Mouse (Mus musculus): ENCODE data around the gene Agap2.

DNA sequence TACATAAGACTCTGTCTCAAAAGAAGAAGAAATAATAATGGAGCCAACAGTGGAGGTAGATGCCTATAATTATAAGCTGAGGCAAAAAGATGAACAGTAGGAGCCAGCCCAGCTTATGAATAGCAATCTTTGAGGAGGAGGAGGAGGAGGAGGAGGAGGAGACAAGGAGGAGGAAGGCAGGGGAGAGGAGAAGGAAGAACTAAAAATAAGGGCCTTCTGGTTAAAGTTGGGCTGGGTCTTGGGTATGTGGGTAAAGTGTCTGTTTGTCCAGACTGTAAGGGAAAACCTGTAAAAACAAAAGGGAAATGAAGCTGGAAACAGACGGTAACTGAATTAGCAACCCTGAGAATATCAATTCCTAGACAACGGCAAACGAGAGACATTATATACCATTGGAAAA, 46.9 kb downstream of the Agap2 start:
- TF ChIP-seq POLR2A (IDR thresholded peaks at IDR 0.05; ENCODE audit: borderline replicate concordance, extremely low read depth, insufficient read depth, insufficient read length, poor library complexity, severe bottlenecking) (no peak), CTCF (IDR thresholded peaks at IDR 0.05; ENCODE audit: borderline replicate concordance, extremely low read depth, insufficient read depth, insufficient read length) (no peak)

Measured in brain, embryonic 14.5 days (tissue).